Mouse (Mus musculus) adrenal gland, postnatal 4 days (tissue): Measurements from ENCODE around the gene Vmn1r32. TPM values are rescaled to one million over a fixed set of nuclear protein-coding genes. Genes with fewer than 3 reads are reported as not detected.
A peak's percentile ranks its signal among the peaks of the same experiment; 100 is the strongest.

Experiments
- DNase-seq, 2 experiments: peaks; one replicate each; pipeline ENCODE4 v3.0.0; 2021 to 2022; ENCODE audit warnings: low spot score in 2 of 2, mixed read lengths in 2 of 2
- long read RNA-seq, 2 experiments: library from polyadenylated mRNA; stranded (forward); transcript quantifications; one replicate each; pipeline ENCODE4 v2.0.0; 2021
- total RNA-seq, 2 experiments: library from RNA; stranded (reverse); gene quantifications; 2 replicates each; pipeline ENCODE4 v1.2.3; 2021

Gene Vmn1r32
- total RNA-seq, result not detected
- long read RNA-seq, experiment 1, result 0 reads
- long read RNA-seq, experiment 2, result 0 reads

DNA sequence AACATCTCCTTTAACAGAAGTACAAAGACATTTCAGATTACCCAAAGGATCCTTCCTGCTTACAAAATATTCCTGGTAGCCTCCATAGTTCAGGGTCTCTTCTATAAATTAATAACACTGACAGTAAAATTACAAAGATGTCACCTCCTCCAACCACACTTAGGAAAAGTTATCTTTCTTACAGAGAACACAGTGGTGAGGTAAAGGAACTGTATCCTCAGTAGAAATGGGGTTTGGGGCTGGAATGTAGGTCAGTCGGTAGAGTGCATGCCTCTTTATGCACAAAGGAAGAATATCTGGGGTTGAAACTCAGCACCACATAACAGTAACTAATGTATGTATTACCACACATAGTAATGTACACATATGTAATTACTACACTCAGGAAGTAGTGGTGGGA is at the start of gene Vmn1r32:
Gene Vmn1r32, minus strand, starts transcription at position 101 of the 400 bp plus-strand sequence.
- DNase-seq, result no peak

GRCm38 (mm10) chr6:66595804-66596203 is 35.9 kb upstream of the Vmn1r32 start:
- DNase-seq, result no peak

- DNase-seq, result no peak
Observed at GRCm38 (mm10) chr6:66535966-66536365, 23.9 kb downstream of the Vmn1r32 start.

GRCm38 (mm10) chr6:66535028-66535862 is 24.7 kb downstream of the Vmn1r32 start, which contains the start of gene Mad2l1:
TSS of gene Mad2l1 (plus strand) at chr6:66535390.
- DNase-seq, result peak; percentile 82 to 96

- no peak for DNase-seq
Observed at GRCm38 (mm10) chr6:66534366-66534941, 25.4 kb downstream of the Vmn1r32 start.

GRCm38 (mm10) chr6:66533241-66533640 is 26.7 kb downstream of the Vmn1r32 start:
- no peak for DNase-seq

- DNase-seq, result no peak
Observed at GRCm38 (mm10) chr6:66528386-66528785, 31.5 kb downstream of the Vmn1r32 start.

- DNase-seq, result no peak
Observed at GRCm38 (mm10) chr6:66516368-66516767, 43.5 kb downstream of the Vmn1r32 start.

Other genes with a start within 250 kb of the Vmn1r32 start
- gene Mad2l1, start 24.7 kb downstream of the Vmn1r32 start, total RNA-seq, result 10 to 100 TPM; 30.8 to 34.2 TPM
- not detected for gene Vmn1r33, start 58.2 kb upstream of the Vmn1r32 start, total RNA-seq
- gene Vmn1r34, start 83.8 kb upstream of the Vmn1r32 start, total RNA-seq, result not detected
- gene Vmn1r35, start 125.8 kb upstream of the Vmn1r32 start, total RNA-seq, result not detected
- gene Vmn1r36, start 159.1 kb upstream of the Vmn1r32 start, total RNA-seq, result not detected
- not detected for gene Vmn1r37, start 169.3 kb upstream of the Vmn1r32 start, total RNA-seq
- not detected for gene Vmn1r38, start 222.5 kb upstream of the Vmn1r32 start, total RNA-seq